In the genomic region with DNA sequence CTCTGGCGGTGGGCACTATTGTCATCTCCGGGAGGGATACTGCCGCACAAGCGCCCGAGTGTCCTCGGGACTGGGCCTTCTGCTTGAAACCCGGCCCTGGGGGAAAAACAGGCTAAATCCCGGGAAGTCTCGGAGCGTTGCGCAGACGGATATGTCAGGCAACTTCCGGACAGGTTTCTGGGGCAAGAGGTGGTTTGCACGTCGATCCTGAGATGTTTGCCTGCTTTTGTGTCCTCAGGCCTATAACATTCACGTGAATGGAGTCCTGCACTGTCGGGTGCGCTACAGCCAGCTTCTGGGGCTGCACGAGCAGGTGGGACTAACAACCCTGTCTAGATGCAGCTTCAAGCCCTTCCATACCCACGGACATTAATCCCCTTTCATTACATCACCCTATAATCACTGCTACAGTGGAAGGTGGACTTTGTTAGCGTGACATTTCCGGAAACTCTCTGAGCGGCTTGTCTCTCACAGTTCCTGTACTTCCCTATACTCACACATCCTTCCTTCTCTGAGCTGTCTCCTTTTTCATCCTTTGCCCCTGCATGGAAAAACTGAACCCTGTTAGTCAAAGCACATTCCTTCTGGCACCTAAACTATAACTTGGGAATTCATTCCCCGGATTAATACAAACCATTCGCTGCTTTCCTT, we compare ENCODE assay signal across 8 mouse cellular contexts. TPM values are rescaled to one million over a fixed set of nuclear protein-coding genes. Genes with fewer than 3 reads are reported as not detected.
DNase-seq lines count a peak whose midpoint lies in the region; ATAC-seq lines count a peak whose summit lies in the region.

No protein-coding gene starts in this region.

- 10% methylated on average over 25 of the region's 25 CpGs for WGBS in lung, embryonic 15.5 days
- 12% methylated on average over 25 of the region's 25 CpGs for WGBS in embryonic facial prominence, embryonic 12.5 days
- 10% methylated on average over 25 of the region's 25 CpGs for whole genome bisulfite sequencing in intestine, embryonic 15.5 days
- WGBS in neural tube, embryonic 12.5 days = 15% methylated on average over 25 of the region's 25 CpGs

- 0 out of 2 replicates have a peak, but pooled peaks have one; percentile 1 for ATAC-seq in lung, embryonic 15.5 days (ENCODE audit: borderline replicate concordance, extremely low read depth, low FRiP score, low TSS enrichment)
- ATAC-seq in embryonic facial prominence, embryonic 12.5 days (ENCODE audit: insufficient number of reproducible peaks, insufficient read depth, low FRiP score, low TSS enrichment) = no peak
- ATAC-seq in intestine, embryonic 15.5 days = no peak
- no peak for ATAC-seq in neural tube, embryonic 12.5 days (ENCODE audit: low FRiP score, low read depth)

- peaks cover 19% of the 10 kb centered on the region for H3K4me1 ChIP-seq in lung, embryonic 15.5 days
- H3K4me1 ChIP-seq in embryonic facial prominence, embryonic 12.5 days = peaks cover 18% of the 10 kb centered on the region
- H3K4me1 ChIP-seq in intestine, embryonic 15.5 days (replicated peaks) = peaks cover 17% of the 10 kb centered on the region; the same call in 1 of the 2 replicates
- H3K4me1 ChIP-seq in neural tube, embryonic 12.5 days = peaks cover 20% of the 10 kb centered on the region

- H3K36me3 ChIP-seq in lung, embryonic 15.5 days = peaks cover 67% of the 10 kb centered on the region
- H3K36me3 ChIP-seq in embryonic facial prominence, embryonic 12.5 days = peaks cover 63% of the 10 kb centered on the region
- peaks cover 51% of the 10 kb centered on the region for H3K36me3 ChIP-seq in intestine, embryonic 15.5 days
- H3K36me3 ChIP-seq in neural tube, embryonic 12.5 days = peaks cover 66% of the 10 kb centered on the region

- no peaks in the 10 kb centered on the region for H3K27me3 ChIP-seq in lung, embryonic 15.5 days
- H3K27me3 ChIP-seq in embryonic facial prominence, embryonic 12.5 days = no peaks in the 10 kb centered on the region
- H3K27me3 ChIP-seq in intestine, embryonic 15.5 days (replicated peaks) = no peaks in the 10 kb centered on the region
- H3K27me3 ChIP-seq in neural tube, embryonic 12.5 days (replicated peaks) = no peaks in the 10 kb centered on the region

- peak overlapping the region; percentile 90 for H3K27ac ChIP-seq in lung, embryonic 15.5 days
- peak overlapping the region; percentile 86 for H3K27ac ChIP-seq in embryonic facial prominence, embryonic 12.5 days
- H3K27ac ChIP-seq in intestine, embryonic 15.5 days = peak overlapping the region; percentile 81
- 0 out of 2 replicates have a peak overlapping the region, but pooled peaks have one; percentile 32 for H3K27ac ChIP-seq in neural tube, embryonic 12.5 days

- no peak for DNase-seq in lung, postnatal 25 days (ENCODE audit: low spot score)
- DNase-seq in cerebellum, postnatal 25 days = no peak
- DNase-seq in thymus, postnatal 4 days = no peak
- no peak for DNase-seq in left cerebral cortex, adult 8-10 months (ENCODE audit: low spot score in 2 of 2)

- peak overlapping the region; percentile 86 for H3K9ac ChIP-seq in lung, embryonic 15.5 days
- peak overlapping the region; percentile 83 for H3K9ac ChIP-seq in embryonic facial prominence, embryonic 12.5 days
- H3K9ac ChIP-seq in intestine, embryonic 15.5 days = peak overlapping the region; percentile 93
- H3K9ac ChIP-seq in neural tube, embryonic 12.5 days = peak overlapping the region; percentile 92

- peak overlapping the region; percentile 63 for H3K4me2 ChIP-seq in lung, embryonic 15.5 days
- H3K4me2 ChIP-seq in embryonic facial prominence, embryonic 12.5 days (replicated peaks) = peak overlapping the region; percentile 91
- peak overlapping the region; percentile 80 for H3K4me2 ChIP-seq in intestine, embryonic 15.5 days (replicated peaks)
- peak overlapping the region; percentile 82 for H3K4me2 ChIP-seq in neural tube, embryonic 12.5 days (replicated peaks)

- no peaks in the 10 kb centered on the region for H3K9me3 ChIP-seq in lung, embryonic 15.5 days
- H3K9me3 ChIP-seq in embryonic facial prominence, embryonic 12.5 days = no peaks in the 10 kb centered on the region
- H3K9me3 ChIP-seq in intestine, embryonic 15.5 days = no peaks in the 10 kb centered on the region
- H3K9me3 ChIP-seq in neural tube, embryonic 12.5 days = no peaks in the 10 kb centered on the region

- peak overlapping the region; percentile 90 for H3K4me3 ChIP-seq in lung, embryonic 15.5 days
- peak overlapping the region; percentile 82 for H3K4me3 ChIP-seq in embryonic facial prominence, embryonic 12.5 days
- peak overlapping the region; percentile 67 for H3K4me3 ChIP-seq in intestine, embryonic 15.5 days (replicated peaks)
- H3K4me3 ChIP-seq in neural tube, embryonic 12.5 days = peak overlapping the region; percentile 83

RNA-seq across cellular contexts. Expression of gene Eif2b4, which starts 0.5 kb away (rescaled TPM):
- 61.2 and 64.3 TPM in 2 replicates for polyA plus RNA-seq in lung, embryonic 15.5 days (2015; fragmentation: Nextera tagmentation; extraction: Ambion mirVana)
- 70.2 and 74.4 TPM in 2 replicates for polyA plus RNA-seq in embryonic facial prominence, embryonic 12.5 days (2016; fragmentation: Nextera tagmentation; extraction: Ambion mirVana)
- polyA plus RNA-seq in intestine, embryonic 15.5 days (2015; fragmentation: Nextera tagmentation; extraction: Ambion mirVana) = 58.0 and 67.3 TPM in 2 replicates
- polyA plus RNA-seq in neural tube, embryonic 12.5 days (2016; fragmentation: Nextera tagmentation; extraction: Ambion mirVana) = 71.7 and 80.3 TPM in 2 replicates
- 10 to 100 TPM; 30.1 to 37.0 (median 36.1) TPM for total RNA-seq in left cerebral cortex, adult 8-10 months (2022)

RNA-seq across cellular contexts. Expression of gene Snx17, which starts 0.7 kb away (rescaled TPM):
- 146 and 147 TPM in 2 replicates for polyA plus RNA-seq in lung, embryonic 15.5 days (2015; fragmentation: Nextera tagmentation; extraction: Ambion mirVana)
- 152 TPM in 2 replicates for polyA plus RNA-seq in embryonic facial prominence, embryonic 12.5 days (2016; fragmentation: Nextera tagmentation; extraction: Ambion mirVana)
- polyA plus RNA-seq in intestine, embryonic 15.5 days (2015; fragmentation: Nextera tagmentation; extraction: Ambion mirVana) = 131 and 136 TPM in 2 replicates
- 131 and 134 TPM in 2 replicates for polyA plus RNA-seq in neural tube, embryonic 12.5 days (2016; fragmentation: Nextera tagmentation; extraction: Ambion mirVana)
- total RNA-seq in left cerebral cortex, adult 8-10 months (2022) = 10 to 100 TPM; 80.7 to 85.0 (median 83.6) TPM

RNA-seq across cellular contexts. Expression of gene Zfp513, which starts 8.3 kb away (rescaled TPM):
- polyA plus RNA-seq in lung, embryonic 15.5 days (2015; fragmentation: Nextera tagmentation; extraction: Ambion mirVana) = 8.8 and 9.5 TPM in 2 replicates
- polyA plus RNA-seq in embryonic facial prominence, embryonic 12.5 days (2016; fragmentation: Nextera tagmentation; extraction: Ambion mirVana) = 18.7 and 20.0 TPM in 2 replicates
- polyA plus RNA-seq in intestine, embryonic 15.5 days (2015; fragmentation: Nextera tagmentation; extraction: Ambion mirVana) = 8.1 and 8.8 TPM in 2 replicates
- polyA plus RNA-seq in neural tube, embryonic 12.5 days (2016; fragmentation: Nextera tagmentation; extraction: Ambion mirVana) = 24.2 and 27.3 TPM in 2 replicates
- total RNA-seq in left cerebral cortex, adult 8-10 months (2022) = 10 to 100 TPM; 24.1 to 31.4 (median 28.4) TPM

RNA-seq across cellular contexts. Expression of gene Gtf3c2, which starts 13.8 kb away (rescaled TPM):
- polyA plus RNA-seq in lung, embryonic 15.5 days (2015; fragmentation: Nextera tagmentation; extraction: Ambion mirVana) = 68.4 and 69.3 TPM in 2 replicates
- polyA plus RNA-seq in embryonic facial prominence, embryonic 12.5 days (2016; fragmentation: Nextera tagmentation; extraction: Ambion mirVana) = 95.9 and 104 TPM in 2 replicates
- 56.6 and 63.4 TPM in 2 replicates for polyA plus RNA-seq in intestine, embryonic 15.5 days (2015; fragmentation: Nextera tagmentation; extraction: Ambion mirVana)
- polyA plus RNA-seq in neural tube, embryonic 12.5 days (2016; fragmentation: Nextera tagmentation; extraction: Ambion mirVana) = 86.7 and 90.5 TPM in 2 replicates
- 10 to 100 TPM; 49.8 to 65.0 (median 58.1) TPM for total RNA-seq in left cerebral cortex, adult 8-10 months (2022)

RNA-seq across cellular contexts. Expression of gene Gm29609, which starts 14.0 kb away (rescaled TPM):
- 1.1 and 1.4 TPM in 2 replicates for polyA plus RNA-seq in lung, embryonic 15.5 days (2015; fragmentation: Nextera tagmentation; extraction: Ambion mirVana)
- 1.3 and 2.3 TPM in 2 replicates for polyA plus RNA-seq in embryonic facial prominence, embryonic 12.5 days (2016; fragmentation: Nextera tagmentation; extraction: Ambion mirVana)
- polyA plus RNA-seq in intestine, embryonic 15.5 days (2015; fragmentation: Nextera tagmentation; extraction: Ambion mirVana) = 2.1 and 2.4 TPM in 2 replicates
- polyA plus RNA-seq in neural tube, embryonic 12.5 days (2016; fragmentation: Nextera tagmentation; extraction: Ambion mirVana) = 1.5 and 2.4 TPM in 2 replicates
- total RNA-seq in left cerebral cortex, adult 8-10 months (2022) = 1 to 10 TPM; 1.8 to 6.0 (median 2.5) TPM

Comparison
In these comparisons a context has a peak if more than half of its experiments do, and no peak if none do; other contexts are left out.
1. H3K27ac ChIP-seq: peak in every context shown above with its lines; median percentile 90 in lung, embryonic 15.5 days; 86 in embryonic facial prominence, embryonic 12.5 days; 81 in intestine, embryonic 15.5 days; 32 in neural tube, embryonic 12.5 days.